In the genomic region with DNA sequence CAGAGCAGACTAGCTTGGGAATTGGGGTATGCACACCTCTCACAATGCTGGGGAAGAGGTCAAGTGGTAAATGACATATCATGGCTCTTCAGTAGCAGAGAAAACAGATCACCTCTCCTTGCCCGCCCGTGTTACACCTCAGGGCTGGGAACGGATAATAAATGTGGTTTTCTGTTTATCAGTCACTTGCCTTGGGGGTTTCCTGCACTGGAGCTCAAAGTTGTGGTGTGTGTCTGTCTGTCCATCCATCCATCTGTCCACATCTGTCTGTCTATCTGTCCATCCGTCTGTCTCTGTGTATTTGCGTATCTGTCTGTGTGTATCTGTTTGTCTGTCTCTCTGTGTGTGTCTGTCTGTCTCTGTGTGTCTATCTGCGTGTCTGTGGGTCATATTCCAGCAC, we compare ENCODE assay signal across 20 mouse cellular contexts.
DNase-seq lines count a peak whose midpoint lies in the region; ATAC-seq and TF ChIP-seq lines count a peak whose summit lies in the region.
"Had no signal": no experiment of that assay in that cellular context is flagged by ENCODE, and none has a peak within 500 bp of the region (broad histone marks: within the 10 kb centered on the region; RNA-seq: fewer than 3 reads in every experiment).

No protein-coding gene starts in this region.

- no peak for TF ChIP-seq EP300 in heart, adult 2 months (IDR thresholded peaks at IDR 0.05; ENCODE audit: insufficient read depth, low read depth, low read length)
- no peak for TF ChIP-seq EP300 in liver, postnatal 0 days (IDR thresholded peaks at IDR 0.05; ENCODE audit: low read depth)

- peaks cover 27% of the 10 kb centered on the region for H3K4me1 ChIP-seq in heart, adult 2 months (ENCODE audit: control insufficient read depth, insufficient read depth, low read length)
- H3K4me1 ChIP-seq in heart, embryonic 10.5 days: peaks cover 39% of the 10 kb centered on the region
- H3K4me1 ChIP-seq in midbrain, embryonic 13.5 days (replicated peaks): peaks cover 57% of the 10 kb centered on the region
- peaks cover 26% of the 10 kb centered on the region for H3K4me1 ChIP-seq in midbrain, embryonic 16.5 days (ENCODE audit: control insufficient read depth, insufficient read depth, low read length)
- H3K4me1 ChIP-seq in hindbrain, embryonic 12.5 days: peaks cover 65% of the 10 kb centered on the region
- peaks cover 74% of the 10 kb centered on the region for H3K4me1 ChIP-seq in hindbrain, embryonic 13.5 days (replicated peaks)
- H3K4me1 ChIP-seq in liver, postnatal 0 days (ENCODE audit: insufficient read depth): no peaks in the 10 kb centered on the region

- TF ChIP-seq POLR2A in heart, adult 2 months (IDR thresholded peaks at IDR 0.05; ENCODE audit: insufficient read depth, low read depth, low read length): no peak

- no peak for TF ChIP-seq CTCF in heart, adult 2 months (IDR thresholded peaks at IDR 0.05)
- no peak for TF ChIP-seq CTCF in liver, postnatal 0 days (IDR thresholded peaks at IDR 0.05; ENCODE audit: low read depth)

- no peak overlapping the region for H3K9ac ChIP-seq in heart, adult 2 months (ENCODE audit: low read depth, low read length)
- H3K9ac ChIP-seq in midbrain, embryonic 13.5 days (replicated peaks): no peak overlapping the region
- H3K9ac ChIP-seq in midbrain, embryonic 16.5 days (ENCODE audit: low read depth, low read length): no peak overlapping the region
- no peak overlapping the region for H3K9ac ChIP-seq in hindbrain, embryonic 12.5 days
- peak overlapping the region; percentile 19; the same call in 1 of the 2 replicates for H3K9ac ChIP-seq in hindbrain, embryonic 13.5 days
- no peak overlapping the region for H3K9ac ChIP-seq in liver, postnatal 0 days (replicated peaks)
- H3K9ac ChIP-seq: embryonic facial prominence, embryonic 12.5 days; forebrain, embryonic 13.5 days; heart, embryonic 13.5 days; intestine, embryonic 15.5 days had no signal

- H3K4me3 ChIP-seq in heart, adult 2 months: no peak overlapping the region
- H3K4me3 ChIP-seq in heart, embryonic 10.5 days: no peak overlapping the region
- H3K4me3 ChIP-seq in midbrain, embryonic 13.5 days (replicated peaks): no peak overlapping the region
- H3K4me3 ChIP-seq in midbrain, embryonic 16.5 days (ENCODE audit: low read depth, low read length): no peak overlapping the region
- H3K4me3 ChIP-seq in hindbrain, embryonic 12.5 days: no peak overlapping the region
- no peak overlapping the region for H3K4me3 ChIP-seq in hindbrain, embryonic 13.5 days
- H3K4me3 ChIP-seq in liver, postnatal 0 days (ENCODE audit: low read depth, low read length): no peak overlapping the region
- H3K4me3 ChIP-seq: embryonic facial prominence, embryonic 12.5 days; forebrain, embryonic 13.5 days; heart, embryonic 13.5 days; intestine, embryonic 15.5 days had no signal

- 85% methylated on average over 6 of the region's 6 CpGs for WGBS in heart, adult 2 months
- whole genome bisulfite sequencing in heart, embryonic 10.5 days: 80% methylated on average over 6 of the region's 6 CpGs
- 90% methylated on average over 6 of the region's 6 CpGs for WGBS in midbrain, embryonic 13.5 days
- 90% methylated on average over 6 of the region's 6 CpGs for WGBS in midbrain, embryonic 16.5 days
- WGBS in hindbrain, embryonic 12.5 days: 91% methylated on average over 6 of the region's 6 CpGs
- 83% methylated on average over 6 of the region's 6 CpGs for WGBS in hindbrain, embryonic 13.5 days
- 61% methylated on average over 6 of the region's 6 CpGs for WGBS in liver, postnatal 0 days (ENCODE audit: insufficient replicate concordance)

- H3K4me2 ChIP-seq in midbrain, embryonic 13.5 days (replicated peaks): no peak overlapping the region
- H3K4me2 ChIP-seq in midbrain, embryonic 16.5 days (ENCODE audit: low read length): no peak overlapping the region
- H3K4me2 ChIP-seq in hindbrain, embryonic 12.5 days (replicated peaks): no peak overlapping the region
- no peak overlapping the region for H3K4me2 ChIP-seq in hindbrain, embryonic 13.5 days
- no peak overlapping the region for H3K4me2 ChIP-seq in liver, postnatal 0 days (ENCODE audit: low read depth, low read length)
- H3K4me2 ChIP-seq: embryonic facial prominence, embryonic 12.5 days; forebrain, embryonic 13.5 days; heart, embryonic 13.5 days; intestine, embryonic 15.5 days had no signal

- H3K27ac ChIP-seq in heart, adult 2 months: peak overlapping the region; percentile 58; the same call in 1 of the 2 replicates
- no peak overlapping the region for H3K27ac ChIP-seq in heart, embryonic 10.5 days
- 0 out of 2 replicates have a peak overlapping the region, but pooled peaks have one; percentile 0 for H3K27ac ChIP-seq in midbrain, embryonic 13.5 days
- no peak overlapping the region; the same call in 1 of the 2 replicates for H3K27ac ChIP-seq in midbrain, embryonic 16.5 days (ENCODE audit: low read length)
- peak overlapping the region; percentile 82 for H3K27ac ChIP-seq in hindbrain, embryonic 12.5 days
- H3K27ac ChIP-seq in hindbrain, embryonic 13.5 days: peak overlapping the region; percentile 88
- no peak overlapping the region for H3K27ac ChIP-seq in liver, postnatal 0 days (ENCODE audit: low read depth)
- H3K27ac ChIP-seq: embryonic facial prominence, embryonic 12.5 days; forebrain, embryonic 13.5 days; heart, embryonic 13.5 days; intestine, embryonic 15.5 days had no signal

- no peaks in the 10 kb centered on the region for H3K27me3 ChIP-seq in heart, adult 2 months (ENCODE audit: control insufficient read depth, insufficient read depth, low read length)
- H3K27me3 ChIP-seq in heart, embryonic 10.5 days (ENCODE audit: insufficient read depth, poor library complexity, severe bottlenecking): no peaks in the 10 kb centered on the region
- no peaks in the 10 kb centered on the region for H3K27me3 ChIP-seq in midbrain, embryonic 13.5 days
- no peaks in the 10 kb centered on the region for H3K27me3 ChIP-seq in midbrain, embryonic 16.5 days (ENCODE audit: control insufficient read depth, insufficient read depth, low read depth, low read length)
- no peaks in the 10 kb centered on the region for H3K27me3 ChIP-seq in hindbrain, embryonic 12.5 days
- no peaks in the 10 kb centered on the region for H3K27me3 ChIP-seq in hindbrain, embryonic 13.5 days
- no peaks in the 10 kb centered on the region for H3K27me3 ChIP-seq in liver, postnatal 0 days (ENCODE audit: insufficient read depth, low read length)
- H3K27me3 ChIP-seq: embryonic facial prominence, embryonic 12.5 days; heart, embryonic 13.5 days; intestine, embryonic 15.5 days had no signal

- no peaks in the 10 kb centered on the region for H3K9me3 ChIP-seq in heart, embryonic 10.5 days
- no peaks in the 10 kb centered on the region for H3K9me3 ChIP-seq in midbrain, embryonic 13.5 days
- no peaks in the 10 kb centered on the region for H3K9me3 ChIP-seq in midbrain, embryonic 16.5 days (replicated peaks; ENCODE audit: control insufficient read depth, low read length, poor library complexity, severe bottlenecking)
- H3K9me3 ChIP-seq in hindbrain, embryonic 12.5 days (replicated peaks): no peaks in the 10 kb centered on the region
- H3K9me3 ChIP-seq in hindbrain, embryonic 13.5 days: no peaks in the 10 kb centered on the region
- no peaks in the 10 kb centered on the region for H3K9me3 ChIP-seq in liver, postnatal 0 days (ENCODE audit: low read length)
- H3K9me3 ChIP-seq: embryonic facial prominence, embryonic 12.5 days; forebrain, embryonic 13.5 days; heart, embryonic 13.5 days; intestine, embryonic 15.5 days had no signal

- peaks cover 8% of the 10 kb centered on the region for H3K79me2 ChIP-seq in heart, adult 2 months (replicated peaks; ENCODE audit: control insufficient read depth, insufficient read depth, low read length)

- intact Hi-C loops in heart, adult 2 months (cut with DNase I): no loop called here

- H3K36me3 ChIP-seq in heart, adult 2 months (ENCODE audit: control insufficient read depth, insufficient read depth, low read length): no peaks in the 10 kb centered on the region
- H3K36me3 ChIP-seq in heart, embryonic 10.5 days: no peaks in the 10 kb centered on the region
- no peaks in the 10 kb centered on the region for H3K36me3 ChIP-seq in midbrain, embryonic 13.5 days
- H3K36me3 ChIP-seq in midbrain, embryonic 16.5 days (ENCODE audit: control insufficient read depth, insufficient read depth, low read length): no peaks in the 10 kb centered on the region
- H3K36me3 ChIP-seq in hindbrain, embryonic 12.5 days: no peaks in the 10 kb centered on the region
- no peaks in the 10 kb centered on the region for H3K36me3 ChIP-seq in hindbrain, embryonic 13.5 days
- no peaks in the 10 kb centered on the region for H3K36me3 ChIP-seq in liver, postnatal 0 days (replicated peaks; ENCODE audit: insufficient read depth, low read length)
- H3K36me3 ChIP-seq: embryonic facial prominence, embryonic 12.5 days; heart, embryonic 13.5 days; intestine, embryonic 15.5 days had no signal

- no peak for DNase-seq in heart, adult 2 months
- DNase-seq in heart, embryonic 10.5 days (ENCODE audit: low spot score): no peak
- DNase-seq in liver, postnatal 0 days: no peak
- DNase-seq in T-cell, adult 2 months (ENCODE audit: low spot score): no peak
- DNase-seq: adrenal gland, adult 8-10 months; adrenal gland, postnatal 36 days; cerebellum, adult 11 months; cerebellum, adult 8-10 months; cerebellum, postnatal 14 days; embryo, embryonic 11 days; gastrocnemius, postnatal 10 days; heart, postnatal 36 days had no signal

- ATAC-seq in midbrain, embryonic 13.5 days: no peak
- ATAC-seq in midbrain, embryonic 16.5 days: no peak
- ATAC-seq in hindbrain, embryonic 12.5 days (ENCODE audit: low FRiP score): no peak
- no peak for ATAC-seq in hindbrain, embryonic 13.5 days (ENCODE audit: low FRiP score)
- no peak for ATAC-seq in liver, postnatal 0 days
- ATAC-seq: intestine, embryonic 15.5 days had no signal

Comparison
In these comparisons a context has a peak if more than half of its experiments do, and no peak if none do; other contexts are left out.
1. H3K27ac ChIP-seq: peak in heart, adult 2 months (single experiment), midbrain, embryonic 13.5 days (single experiment), hindbrain, embryonic 12.5 days (single experiment) and hindbrain, embryonic 13.5 days (single experiment); none in heart, embryonic 10.5 days (single experiment), midbrain, embryonic 16.5 days (single experiment) and liver, postnatal 0 days (single experiment).